Mouse (Mus musculus): Measurements from ENCODE around the gene Gm2001. TPM values are rescaled to one million over a fixed set of nuclear protein-coding genes. Genes with fewer than 3 reads are reported as not detected.
"Not testable (repeated sequence)": the region's sequence is repeated elsewhere in the genome, so short reads cannot be mapped to it uniquely, and the experiment has no call there.

Gm2001 gene
- total RNA-seq, 1 experiment = not detected

DNA sequence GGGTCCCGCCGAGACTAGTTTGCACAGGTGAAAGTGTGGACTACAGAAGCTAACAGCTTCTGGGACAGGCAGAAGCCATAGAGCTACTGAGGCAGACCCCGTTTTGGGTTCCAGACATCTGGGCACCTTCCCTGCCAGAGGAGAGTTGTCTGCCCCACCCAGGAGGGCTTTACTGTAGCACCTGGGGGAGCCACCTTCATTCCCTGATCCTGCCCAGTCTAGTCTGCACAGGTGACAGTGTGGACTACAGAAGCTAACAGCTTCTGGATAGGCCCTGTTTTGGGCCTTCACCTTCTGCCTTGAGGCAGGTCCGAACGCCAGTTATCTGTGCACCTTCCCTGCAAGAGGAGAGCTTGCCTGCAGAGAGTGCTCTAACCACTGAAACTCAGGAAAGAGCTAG lies 44.2 kb downstream of the Gm2001 start:
- H3K4me3 ChIP-seq (ENCODE audit: insufficient read depth in 1 of 2, low read depth in 1 of 2, low read length in 2 of 2, poor library complexity in 1 of 2, severe bottlenecking in 1 of 2); H3K9me3 ChIP-seq (ENCODE audit: control insufficient read depth, insufficient read depth, low read depth, low read length); H3K9ac ChIP-seq (ENCODE audit: insufficient read depth, low read depth, low read length, poor library complexity, severe bottlenecking); H3K36me3 ChIP-seq (ENCODE audit: control insufficient read depth, insufficient read depth, low read length, poor library complexity, severe bottlenecking); DNase-seq (ENCODE audit: low read depth, low spot score); H3K4me1 ChIP-seq (ENCODE audit: control insufficient read depth in 2 of 2, insufficient read depth in 2 of 2, low read length in 2 of 2, poor library complexity in 1 of 2); H3K27ac ChIP-seq (ENCODE audit: insufficient read depth, low read depth, low read length, poor library complexity, severe bottlenecking); in situ Hi-C loops (cut with MboI; ENCODE audit: low sequenced_read_pairs in 2 of 2, unreplicated experiment in 2 of 2): not testable (repeated sequence)

DNA sequence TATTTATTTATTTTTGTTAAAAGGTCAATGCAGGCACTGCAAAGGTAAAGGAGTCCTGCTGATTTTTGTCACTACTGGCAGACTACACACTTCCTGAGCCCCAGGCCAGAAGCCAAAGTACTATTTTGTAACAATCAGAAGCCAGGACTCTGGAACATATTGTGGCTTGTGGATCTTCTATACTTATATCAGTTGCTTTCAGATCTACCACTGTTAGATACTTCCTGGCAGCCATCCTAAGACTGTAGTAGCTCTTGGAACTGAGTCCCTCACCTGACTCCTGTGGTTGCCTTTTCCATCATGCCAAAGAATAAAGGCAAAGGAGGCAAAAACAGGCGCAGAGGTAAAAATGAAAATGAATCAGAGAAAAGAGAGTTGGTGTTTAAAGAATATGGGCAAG lies 46.9 kb downstream of the Gm2001 start, which contains the start of gene Gm21936:
Gene Gm21936 (plus strand): TSS at position 301 of the 400 bp plus-strand sequence.
- DNase-seq (ENCODE audit: low read depth, low spot score); in situ Hi-C loops (cut with MboI; ENCODE audit: low sequenced_read_pairs in 2 of 2, unreplicated experiment in 2 of 2): not testable (repeated sequence)

More for the DNA sequence above, 46.9 kb downstream of the Gm2001 start, which contains the start of gene Gm21936:
- not testable (repeated sequence) for H3K9ac ChIP-seq (ENCODE audit: insufficient read depth, low read depth, low read length, poor library complexity, severe bottlenecking); H3K36me3 ChIP-seq (ENCODE audit: control insufficient read depth, insufficient read depth, low read length, poor library complexity, severe bottlenecking); H3K27ac ChIP-seq (ENCODE audit: insufficient read depth, low read depth, low read length, poor library complexity, severe bottlenecking); H3K4me3 ChIP-seq (ENCODE audit: insufficient read depth in 1 of 2, low read depth in 1 of 2, low read length in 2 of 2, poor library complexity in 1 of 2, severe bottlenecking in 1 of 2); H3K9me3 ChIP-seq (ENCODE audit: control insufficient read depth, insufficient read depth, low read depth, low read length); H3K4me1 ChIP-seq (ENCODE audit: control insufficient read depth in 2 of 2, insufficient read depth in 2 of 2, low read length in 2 of 2, poor library complexity in 1 of 2)

Other genes starting within 250 kb of the Gm2001 start
- 0.13 TPM in 1 of 2 replicates, not detected in the other for gene Oog1, start 239.7 kb downstream of the Gm2001 start, total RNA-seq (2012; rRNA removed)
- 22.2 and 29.9 TPM in 2 replicates for gene Gm4027, start 223.5 kb downstream of the Gm2001 start, total RNA-seq (2012; rRNA removed)
- gene Gm16381, start 197.7 kb downstream of the Gm2001 start, total RNA-seq (2012; rRNA removed) = not detected in 2 replicates
- 0.36 and 0.48 TPM in 2 replicates for gene Gm21319, start 66.6 kb downstream of the Gm2001 start, total RNA-seq (2012; rRNA removed)
- gene Gm21936, start 46.8 kb downstream of the Gm2001 start, total RNA-seq (2012; rRNA removed) = 8.9 and 15.6 TPM in 2 replicates
- gene BB287469, start 25.8 kb downstream of the Gm2001 start, total RNA-seq (2012; rRNA removed) = 2.5 and 2.8 TPM in 2 replicates
- 38.6 and 44.0 TPM in 2 replicates for gene Gm2016, start 31.7 kb upstream of the Gm2001 start, total RNA-seq (2012; rRNA removed)
- 28.2 and 44.4 TPM in 2 replicates for gene Gm2022, start 53.0 kb upstream of the Gm2001 start, total RNA-seq (2012; rRNA removed)
- gene Gm2035, start 77.5 kb upstream of the Gm2001 start, total RNA-seq (2012; rRNA removed) = 1.4 and 1.7 TPM in 2 replicates
- gene Gm2042, start 111.7 kb upstream of the Gm2001 start, total RNA-seq (2012; rRNA removed) = 0.26 TPM in 1 of 2 replicates, not detected in the other
- not detected in 2 replicates for gene Gm2075, start 169.5 kb upstream of the Gm2001 start, total RNA-seq (2012; rRNA removed)
- gene Gm6803, start 176.4 kb upstream of the Gm2001 start, total RNA-seq (2012; rRNA removed) = not detected in 2 replicates
- 3.2 and 3.3 TPM in 2 replicates for gene Gm2056, start 184.7 kb upstream of the Gm2001 start, total RNA-seq (2012; rRNA removed)
- 3.9 and 5.3 TPM in 2 replicates for gene Gm16368, start 241.4 kb upstream of the Gm2001 start, total RNA-seq (2012; rRNA removed)